Mouse (Mus musculus): ENCODE measurements around the gene Pik3r6. TPM values are rescaled to one million over a fixed set of nuclear protein-coding genes. Genes with fewer than 3 reads are reported as not detected.

The Pik3r6 gene
- polyA plus RNA-seq, 2 experiments from 2014 or later: not detected

DNA sequence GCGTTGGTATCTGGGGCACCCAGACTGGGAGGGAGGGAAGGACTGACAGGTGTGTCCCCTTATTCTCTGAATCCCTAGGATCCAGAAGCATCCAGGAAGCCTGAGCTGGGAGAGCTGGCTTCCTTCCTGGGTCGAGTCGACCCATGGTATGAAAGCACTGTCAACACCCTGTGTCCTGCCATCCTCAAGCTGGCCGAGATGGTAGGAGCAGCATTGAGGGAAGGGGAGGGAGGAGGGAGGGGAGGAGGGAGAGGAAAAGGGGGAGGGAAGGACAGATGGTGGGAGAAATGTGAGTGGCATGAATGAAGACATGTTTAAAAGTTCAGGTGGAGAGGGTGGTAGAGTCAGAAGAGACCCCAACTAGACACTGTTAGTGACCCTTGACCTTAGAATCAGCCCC, 33.2 kb downstream of the Pik3r6 start:
- ATAC-seq: no peak

DNA sequence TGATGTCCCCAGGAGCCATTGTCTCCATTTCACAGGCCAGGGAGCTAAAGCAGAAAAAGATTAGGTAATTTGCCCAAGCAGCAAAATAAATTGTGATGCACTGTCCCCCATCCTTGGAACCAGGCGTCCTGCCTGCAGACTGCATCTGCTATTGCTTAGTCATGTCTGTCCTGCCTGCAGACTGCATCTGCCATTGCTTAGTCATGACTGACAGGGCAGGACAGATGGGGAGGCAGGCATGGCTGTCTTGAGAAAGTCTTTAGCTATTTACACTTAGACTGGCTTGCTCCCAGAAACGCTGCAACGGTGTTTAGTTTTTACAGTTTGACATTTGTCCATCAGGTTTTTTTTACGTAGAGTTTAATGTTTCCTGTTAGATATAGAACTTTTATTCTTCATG, 33.6 kb downstream of the Pik3r6 start:
- ATAC-seq: no peak

DNA sequence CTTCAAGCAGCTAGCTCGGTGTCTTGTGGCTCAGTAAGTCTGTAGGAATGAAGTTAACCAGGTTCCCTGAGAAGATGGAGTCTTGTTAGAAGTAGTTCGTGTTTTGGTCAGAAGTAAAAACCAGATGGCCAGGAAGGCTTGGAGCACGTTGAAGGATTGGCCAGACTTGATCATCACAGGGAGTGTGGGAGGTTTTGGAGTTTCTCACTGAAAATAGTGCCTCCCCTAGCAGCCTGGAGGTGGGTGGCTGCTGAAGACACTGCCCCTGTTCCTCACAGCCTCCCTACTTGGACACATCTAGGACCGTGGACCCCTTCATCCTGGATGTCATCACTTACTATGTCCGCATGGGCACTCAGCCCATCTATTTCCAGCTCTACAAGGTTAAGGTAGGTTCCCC, 36.8 kb downstream of the Pik3r6 start:
- no peak for ATAC-seq

DNA sequence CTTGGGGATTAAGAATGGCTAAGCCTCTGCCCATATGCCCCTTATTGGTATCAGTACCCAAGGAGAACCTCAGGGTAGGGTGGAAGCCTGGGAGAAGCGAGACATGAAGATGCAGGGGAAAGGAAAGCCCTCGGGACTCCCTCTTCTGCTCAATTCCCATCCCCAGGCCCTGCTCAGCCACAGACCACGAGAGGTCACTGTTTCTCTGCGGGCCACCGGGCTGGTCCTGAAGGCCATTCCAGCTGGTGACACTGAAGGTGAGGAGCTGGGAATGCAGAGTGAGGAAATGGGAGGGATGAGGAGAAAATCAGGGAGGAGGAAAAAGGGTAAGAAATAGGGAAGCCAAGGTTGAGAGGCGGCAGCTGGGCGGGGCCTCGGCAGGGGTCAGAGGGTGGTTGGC, 41.7 kb downstream of the Pik3r6 start:
- no peak for ATAC-seq

DNA sequence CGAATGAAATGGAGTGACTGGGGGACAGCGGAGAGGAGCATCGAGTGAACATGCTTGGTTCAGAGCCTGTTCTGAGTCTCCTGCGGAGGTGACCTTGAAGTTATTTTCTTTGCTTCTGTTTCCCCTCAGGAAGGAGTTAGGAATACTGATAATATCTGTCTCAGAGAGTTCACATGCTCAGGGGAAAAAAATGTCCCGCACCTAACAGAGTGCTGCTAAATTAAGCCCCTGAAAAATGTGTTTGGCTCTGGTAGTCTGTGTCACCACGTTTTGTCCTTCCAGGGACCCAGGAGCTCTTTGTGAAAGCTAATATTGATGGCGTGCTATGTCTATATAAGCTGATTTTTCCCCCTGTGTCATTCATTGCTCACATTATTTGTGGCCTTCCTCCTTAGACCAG, 42.4 kb downstream of the Pik3r6 start:
- no peak for ATAC-seq

DNA sequence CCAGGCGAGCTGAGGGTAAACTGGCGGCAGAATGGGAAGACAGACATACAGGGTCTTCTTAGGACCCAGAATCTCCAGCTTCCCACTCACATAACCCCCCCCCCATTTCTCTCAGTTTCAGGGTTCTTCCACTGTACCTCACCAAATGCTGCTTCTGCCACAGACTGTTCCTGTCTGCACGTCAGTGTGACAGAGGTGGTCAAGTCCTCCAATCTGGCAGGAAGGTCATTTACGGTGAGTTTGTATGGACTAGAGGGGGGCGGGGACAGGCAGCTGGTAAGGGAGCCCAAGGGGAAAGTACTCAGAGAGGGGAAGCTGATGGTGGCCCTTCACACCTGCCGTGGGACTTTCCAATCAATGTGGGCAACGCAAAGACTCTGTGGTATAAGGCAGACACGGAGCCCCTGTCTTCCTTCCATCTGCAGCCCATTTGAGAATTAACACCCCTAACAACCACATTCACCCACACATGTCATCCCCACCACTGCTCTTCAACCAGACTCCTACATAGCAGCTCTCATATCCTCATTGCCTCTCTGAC, 42.9 kb downstream of the Pik3r6 start:
- peak; percentile 26 for ATAC-seq

DNA sequence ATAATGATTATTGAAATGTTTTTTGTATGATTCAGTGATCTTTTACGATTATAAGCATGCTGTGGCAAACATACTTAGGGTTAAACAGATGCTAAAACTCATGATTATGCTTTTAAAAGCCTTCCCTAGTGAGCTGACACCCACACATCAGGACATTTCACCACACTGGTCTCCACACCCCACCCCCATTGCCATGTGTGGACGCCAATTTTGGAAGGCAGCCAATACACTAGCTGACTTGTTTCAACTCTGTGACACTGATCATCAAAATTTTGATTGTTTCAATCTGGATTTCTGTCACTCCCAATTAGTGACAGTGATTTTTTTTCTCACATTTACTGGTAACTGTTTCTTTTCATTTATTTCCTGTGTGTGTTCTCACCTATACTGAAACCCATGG, 44.7 kb downstream of the Pik3r6 start:
- ATAC-seq: no peak

DNA sequence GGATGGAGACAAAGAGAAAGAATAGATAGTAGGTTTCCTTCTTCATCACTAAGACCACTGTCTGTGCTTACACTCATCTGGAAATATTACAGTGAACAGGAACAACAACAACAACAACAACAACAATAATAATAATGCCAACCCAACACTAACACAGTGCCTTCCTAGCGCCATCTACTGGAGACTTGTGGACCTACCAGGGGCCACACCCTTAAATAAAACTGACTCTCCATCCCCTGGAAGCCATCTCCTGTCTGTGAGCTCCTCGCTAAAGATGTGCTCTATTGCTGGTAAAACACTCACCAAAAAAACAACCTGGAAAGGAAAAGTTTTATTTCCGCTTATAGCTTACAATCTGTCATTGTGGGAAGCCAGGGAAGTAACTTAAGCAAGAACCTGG, 46.8 kb downstream of the Pik3r6 start:
- no peak for ATAC-seq

DNA sequence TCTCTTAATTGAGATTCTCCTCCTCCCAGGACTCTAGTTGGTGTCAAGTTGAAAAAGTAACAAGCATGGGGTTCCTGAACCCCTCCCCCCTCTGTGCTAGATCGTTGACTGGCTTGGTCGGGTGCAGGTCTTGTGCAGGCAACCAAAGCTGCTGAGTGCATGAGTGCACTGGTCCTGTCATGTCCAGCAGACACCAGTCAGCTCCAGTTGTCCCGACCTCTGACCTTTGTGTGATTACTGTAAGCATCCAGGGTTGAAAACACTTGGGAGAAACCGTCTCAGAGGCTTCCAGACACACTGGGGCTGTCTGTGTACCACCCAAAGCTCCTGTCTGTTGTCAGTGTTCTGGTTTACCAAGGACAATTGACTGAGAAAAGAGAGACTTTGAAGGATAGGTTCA, 47.5 kb downstream of the Pik3r6 start:
- no peak for ATAC-seq

DNA sequence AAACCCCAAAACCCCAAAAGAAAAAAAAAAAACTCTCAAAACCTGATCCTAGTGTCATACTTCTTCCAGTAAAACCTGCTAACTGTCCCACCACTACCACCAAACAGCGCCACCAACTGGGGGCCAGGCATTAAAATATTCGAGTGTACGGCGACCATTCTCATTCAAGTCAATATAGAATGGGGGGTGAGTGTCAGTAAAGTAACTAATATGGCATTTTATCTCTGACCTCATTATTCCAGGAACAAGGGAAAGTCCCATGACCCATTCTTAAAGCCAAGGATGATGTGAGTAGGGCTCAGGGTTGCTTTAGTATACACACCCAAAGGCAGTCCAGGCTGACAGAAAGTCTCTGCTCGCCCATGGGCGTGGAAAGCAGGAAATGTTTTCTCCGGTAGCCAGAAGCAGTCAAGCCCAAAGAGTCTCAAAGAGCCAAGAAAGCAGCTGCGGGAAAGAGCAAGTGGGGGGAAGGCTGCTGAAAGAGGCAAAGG, 51.2 kb downstream of the Pik3r6 start:
- no peak for ATAC-seq

DNA sequence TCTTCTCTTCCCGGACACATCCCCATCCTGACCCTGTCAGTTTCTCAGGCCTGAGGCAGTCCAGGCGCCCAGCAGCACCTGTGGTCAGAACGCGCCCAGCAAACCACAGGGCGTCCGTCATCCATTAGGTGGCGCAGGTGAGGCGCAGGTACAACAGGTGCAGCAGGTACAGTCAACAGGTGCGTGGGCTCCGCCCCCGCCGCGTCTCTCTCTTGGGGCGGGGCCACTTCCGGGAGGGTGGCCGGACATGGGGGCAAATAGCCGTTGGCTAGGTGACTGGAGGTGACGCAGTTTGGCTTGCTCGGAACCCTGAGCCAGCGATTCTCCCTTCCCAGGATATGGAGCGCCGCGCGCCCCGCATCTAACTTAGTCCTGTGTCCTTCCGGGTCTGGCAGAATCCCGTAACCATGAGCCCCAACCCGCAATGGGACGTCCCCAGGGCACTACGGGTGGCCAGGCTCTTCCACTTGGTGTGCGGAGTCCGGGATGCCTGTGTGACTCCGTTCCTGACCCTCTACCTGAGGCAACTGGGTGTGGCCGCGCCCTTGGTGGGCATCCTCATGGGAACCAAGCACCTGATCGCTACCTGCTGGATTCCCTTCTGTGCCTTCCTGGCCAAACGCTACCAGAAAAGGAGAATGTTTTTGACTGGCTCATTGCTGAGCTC, 53.2 kb downstream of the Pik3r6 start, which contains the start of gene Mfsd6l:
Gene Mfsd6l (plus strand): TSS at position 269 of the 667 bp plus-strand sequence.
- ATAC-seq: no peak

DNA sequence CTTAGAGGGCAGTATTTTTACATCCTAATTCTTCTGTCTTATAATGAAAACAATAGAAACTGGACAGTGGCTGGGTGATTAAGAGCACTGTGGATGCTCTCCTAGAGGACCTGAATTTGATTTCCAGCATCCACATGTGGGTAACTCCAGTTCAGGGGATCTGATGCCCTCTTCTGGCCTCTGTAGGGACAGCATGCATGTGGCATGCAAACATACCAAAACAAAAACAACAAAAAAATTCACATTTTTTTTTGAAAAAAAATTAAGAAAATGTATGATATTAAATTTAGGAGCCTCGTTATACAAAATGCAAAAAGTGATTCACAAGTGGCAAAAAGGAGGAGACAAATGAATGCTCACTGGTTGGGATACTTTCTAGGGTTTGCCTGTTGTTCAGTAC, 56.7 kb downstream of the Pik3r6 start:
- ATAC-seq: no peak

DNA sequence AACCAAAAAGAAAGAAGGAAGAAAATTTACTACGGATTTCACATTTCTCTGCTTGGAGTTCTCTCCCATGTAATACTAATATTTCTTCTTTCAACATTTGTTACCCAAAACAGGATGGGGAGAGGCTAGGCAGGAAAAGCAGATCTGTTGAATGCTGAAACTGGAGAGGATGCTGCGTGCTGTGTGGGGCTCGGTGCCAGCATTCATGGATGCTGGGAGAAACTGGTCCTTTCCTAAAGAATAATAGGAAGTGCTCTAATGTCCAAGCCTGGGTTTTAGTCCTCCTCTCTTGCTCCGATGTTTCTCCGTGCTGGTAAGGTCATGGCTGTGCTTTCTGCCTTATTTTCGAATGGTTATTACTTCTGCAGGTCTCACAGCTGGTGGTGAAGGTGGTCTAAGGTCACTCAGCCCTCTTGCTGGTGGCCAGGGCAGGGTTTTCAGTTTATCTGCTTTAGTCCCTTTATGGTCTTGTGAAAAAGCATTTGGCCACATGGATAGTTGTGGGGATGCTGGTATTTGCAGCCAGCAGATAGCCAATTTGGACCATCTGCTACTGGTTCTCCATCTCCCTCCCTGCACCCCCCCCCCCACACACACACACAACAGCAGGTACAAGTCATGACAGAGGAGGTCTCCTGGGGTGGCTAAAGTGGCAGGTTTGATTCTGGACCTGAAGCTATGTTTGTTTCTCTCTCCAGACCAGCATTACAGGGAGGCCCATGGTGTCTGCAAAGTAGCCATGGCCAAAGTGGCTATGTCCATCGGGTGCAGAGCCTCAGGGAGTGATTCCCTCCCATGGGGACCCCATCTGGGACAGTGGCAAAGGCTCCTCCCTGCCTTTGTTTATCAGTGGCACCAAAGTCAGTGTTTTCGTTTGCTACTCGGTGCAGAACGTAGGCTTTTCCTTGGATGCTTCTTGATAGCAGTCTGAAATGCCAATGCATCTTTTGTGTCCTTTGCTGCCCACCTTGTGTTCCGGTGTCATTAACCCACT, 59.4 kb downstream of the Pik3r6 start:
- ATAC-seq: no peak

DNA sequence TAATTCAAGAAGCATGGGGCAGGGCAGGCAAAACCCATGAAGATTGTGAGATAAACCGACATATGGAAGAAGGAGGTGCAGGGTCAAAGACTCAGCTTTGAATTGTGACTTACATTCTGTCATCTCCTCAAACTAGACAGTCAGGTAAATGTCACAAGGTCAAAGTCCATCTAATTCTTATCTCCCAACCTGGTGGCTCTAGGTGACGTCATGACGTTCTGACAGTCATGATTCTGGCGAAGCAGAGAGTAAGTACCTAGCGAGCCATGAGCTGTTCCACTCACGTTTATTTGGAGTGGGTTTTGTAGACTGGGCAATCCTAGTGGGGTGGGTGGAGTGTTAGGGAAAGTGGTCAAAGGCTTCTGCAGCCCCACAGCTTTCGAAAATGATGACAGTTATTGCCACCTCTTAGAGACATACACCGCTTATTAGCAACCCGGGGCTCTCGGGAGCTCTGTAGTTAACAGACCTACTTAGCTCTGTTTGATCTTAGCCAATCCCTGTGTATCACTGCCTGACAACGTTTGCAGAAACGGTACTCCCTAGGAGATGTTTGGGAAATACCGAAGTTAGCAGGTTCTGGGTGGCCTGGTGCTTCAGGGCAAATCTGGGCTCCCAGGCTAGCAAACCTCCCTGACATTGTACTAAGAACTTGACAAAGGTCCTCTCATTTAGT, 61.7 kb downstream of the Pik3r6 start:
- no peak for ATAC-seq

DNA sequence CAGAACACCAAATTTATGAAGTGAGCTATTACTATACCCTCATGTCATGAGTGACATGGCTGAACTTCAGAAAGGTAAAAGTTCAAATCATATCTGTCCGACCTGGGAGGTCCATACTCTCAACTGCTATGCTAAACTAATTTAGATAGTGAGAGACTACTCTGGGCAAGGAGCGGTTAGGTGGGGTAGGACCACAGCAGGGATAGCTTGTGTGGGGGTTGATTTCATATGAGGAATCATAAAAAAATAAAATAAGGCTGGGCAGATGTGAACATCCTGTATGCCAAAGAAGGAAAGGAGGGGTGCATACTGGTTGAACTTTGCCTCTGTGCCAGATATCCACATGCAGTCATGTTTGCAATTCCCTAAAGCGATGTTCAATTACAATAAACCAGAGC, 62.2 kb downstream of the Pik3r6 start:
- ATAC-seq: no peak

DNA sequence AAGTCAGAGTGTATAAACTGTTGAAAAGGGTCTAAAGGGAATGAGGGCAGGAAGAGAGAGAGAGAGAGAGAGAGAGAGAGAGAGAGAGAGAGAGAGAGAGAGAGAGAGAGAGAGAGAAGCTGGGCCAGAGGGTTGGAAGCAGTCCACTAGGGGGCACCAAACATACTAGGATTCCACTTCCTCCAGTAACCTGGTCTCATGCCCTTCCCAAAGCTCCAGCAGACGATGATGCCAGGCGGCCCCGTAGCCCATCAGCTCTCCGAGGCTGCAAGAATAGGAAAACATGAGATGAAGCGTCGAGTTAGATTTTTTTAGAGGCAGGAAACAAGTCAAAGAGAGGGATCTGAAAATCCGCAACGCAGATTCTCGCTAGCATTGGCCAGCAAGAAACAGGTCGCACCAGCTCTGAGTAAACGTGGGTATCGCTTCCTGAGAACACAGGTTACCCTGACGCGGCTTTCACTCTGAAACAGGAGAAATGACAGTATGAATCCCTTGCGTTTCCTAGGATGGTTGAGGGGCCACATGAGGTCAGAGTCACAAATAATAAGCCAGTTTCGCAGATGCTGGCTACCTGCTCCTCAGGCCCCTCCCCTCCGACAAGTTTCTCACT, 63.7 kb downstream of the Pik3r6 start:
- ATAC-seq: no peak

DNA sequence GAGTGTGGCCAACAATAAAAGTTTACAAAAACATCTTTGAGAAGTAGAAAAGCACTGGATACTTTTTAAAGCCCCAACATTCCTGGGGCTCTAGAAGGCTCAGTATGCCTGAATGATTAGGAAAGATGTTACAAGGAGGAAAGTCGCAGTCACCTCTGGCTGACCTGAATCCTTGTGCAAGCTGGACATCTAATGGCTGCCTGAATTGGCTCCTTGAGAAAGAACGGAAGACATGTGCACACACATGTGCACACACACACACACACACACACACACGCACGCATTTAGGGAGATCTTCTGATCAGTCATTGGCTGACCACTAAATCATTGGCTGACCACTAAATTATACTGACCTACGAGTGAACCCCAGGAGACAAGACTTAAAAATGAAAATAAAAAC, 68.0 kb downstream of the Pik3r6 start:
- no peak for ATAC-seq

DNA sequence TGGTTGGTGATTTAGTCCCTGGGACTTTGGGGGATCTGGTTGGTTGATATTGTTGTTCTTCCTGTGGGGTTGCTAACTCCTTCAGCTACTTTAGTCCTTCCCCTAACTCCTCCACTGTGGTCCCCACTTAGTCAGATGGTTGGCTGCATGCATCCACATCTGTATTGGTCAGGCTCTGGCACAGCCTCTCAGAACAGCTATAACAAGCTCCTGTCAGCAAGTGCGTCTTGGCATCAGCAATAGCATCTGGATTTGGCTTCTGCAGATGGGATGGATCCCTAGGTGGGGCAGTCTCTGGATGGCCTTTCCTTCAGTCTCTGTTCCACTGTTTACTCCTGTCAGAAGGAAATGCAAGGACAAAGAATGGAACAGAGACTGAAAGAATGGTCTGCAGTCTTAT, 74.3 kb downstream of the Pik3r6 start:
- ATAC-seq: no peak

DNA sequence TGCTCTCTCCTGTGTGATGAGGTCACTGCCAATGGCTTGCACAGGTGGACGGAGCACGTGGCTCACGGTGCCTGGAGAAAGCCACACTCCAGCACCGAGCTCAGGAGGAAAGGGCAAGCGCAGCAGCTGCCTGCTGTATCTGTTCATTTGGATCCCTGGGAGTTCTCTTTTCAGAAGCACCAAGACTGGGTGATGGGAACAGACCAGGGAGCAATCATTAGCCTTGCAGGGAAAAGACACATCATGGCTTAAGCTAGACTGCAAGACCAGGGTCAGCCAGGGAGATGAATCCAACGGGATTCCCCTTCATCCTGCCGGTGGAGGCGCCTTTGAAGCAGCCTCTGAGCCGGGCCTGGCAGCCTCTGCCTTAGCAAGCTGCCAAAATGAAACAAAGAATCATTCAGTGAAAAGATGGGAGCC, 76.7 kb downstream of the Pik3r6 start:
- no peak for ATAC-seq

DNA sequence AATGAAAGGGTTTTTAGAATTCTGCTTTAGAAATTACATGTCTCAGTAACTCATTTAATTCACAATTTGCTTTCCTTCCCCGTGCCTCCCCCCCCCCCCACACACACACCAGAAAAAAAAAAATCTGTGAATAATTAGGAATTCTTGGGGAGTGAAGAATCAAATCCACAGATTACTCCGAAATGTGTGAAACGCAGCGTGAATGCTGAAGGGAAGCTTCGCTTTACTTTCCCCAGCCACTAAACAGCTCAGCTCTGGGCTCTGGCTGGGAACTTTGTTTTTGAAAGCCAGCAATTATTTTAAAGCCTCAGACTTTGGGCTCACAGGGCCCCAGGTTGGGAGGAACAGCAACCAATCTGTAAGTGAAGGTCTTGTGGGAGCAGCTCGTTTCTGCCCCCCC, 77.7 kb downstream of the Pik3r6 start:
- ATAC-seq: no peak

DNA sequence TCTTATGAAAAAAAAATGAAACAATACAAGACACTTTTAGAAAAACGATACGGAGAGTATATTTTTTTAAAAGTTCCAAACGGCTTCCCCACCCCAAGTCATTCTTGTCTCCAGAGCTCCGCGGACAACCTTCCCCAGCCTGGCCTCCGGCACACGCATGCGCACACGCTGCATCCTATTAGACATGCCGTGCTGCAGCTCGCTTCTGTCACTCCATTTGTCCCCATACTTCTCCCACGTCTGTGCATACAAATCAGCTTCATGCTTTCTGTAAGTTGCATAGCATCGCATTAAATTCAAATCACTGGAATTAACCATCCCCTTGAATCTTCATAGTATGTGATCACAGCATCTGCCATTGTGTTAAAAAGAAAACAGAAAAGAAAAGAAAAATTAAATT, 80.4 kb downstream of the Pik3r6 start:
- ATAC-seq: no peak

DNA sequence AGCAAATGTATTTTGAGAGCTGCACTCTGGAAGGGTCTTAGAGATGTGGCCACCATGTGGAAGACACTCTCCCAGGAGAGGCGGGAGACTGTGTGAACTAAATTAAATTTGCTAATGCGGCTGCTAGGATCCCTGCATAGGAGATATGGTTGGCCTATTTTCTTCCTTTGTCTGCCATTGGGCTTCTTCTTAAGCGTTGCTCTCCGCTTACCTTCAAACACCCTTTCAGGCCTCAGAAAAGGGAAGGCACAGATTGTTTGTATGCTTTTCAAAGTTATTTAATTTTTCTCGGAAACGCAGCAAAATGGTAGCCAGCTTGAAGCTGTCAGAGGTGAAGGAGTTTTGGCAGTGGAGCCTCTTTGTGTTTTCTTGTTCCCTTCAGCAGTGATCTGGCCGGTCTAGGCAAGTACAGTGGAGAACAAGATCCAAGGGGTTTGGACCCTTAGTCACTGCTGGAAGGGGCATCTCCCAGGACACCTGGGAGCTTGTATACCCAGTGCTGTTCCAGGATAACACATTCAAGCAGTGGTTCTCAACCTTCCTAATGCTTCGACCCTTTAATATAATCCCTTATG, 81.2 kb downstream of the Pik3r6 start:
- ATAC-seq: no peak

Measured in CD4-positive, CD25-positive, alpha-beta regulatory T cell, adult 4 months (primary cell).